Mouse (Mus musculus): ENCODE data around the gene Lgr4. TPM values are rescaled to one million over a fixed set of nuclear protein-coding genes. Genes with fewer than 3 reads are reported as not detected.

Lgr4 gene
- total and polyA plus RNA-seq, 2 experiments from 2014 or later = 10.9 to 49.7 TPM

GRCm38 (mm10) chr2:109922306-109922705 is 4.9 kb downstream of the Lgr4 start:
- Histone ChIP-seq H3K4me1 (ENCODE audit: control insufficient read depth, insufficient read depth) (peaks cover 34% of the 10 kb centered on the region), H3K9me3 (replicated peaks; ENCODE audit: control insufficient read depth, low read length) (no peaks in the 10 kb centered on the region), H3K4me2 (ENCODE audit: low read depth, low read length) (no peak overlapping the region), H3K36me3 (replicated peaks; ENCODE audit: control insufficient read depth, insufficient read depth, low read length) (peaks cover 7% of the 10 kb centered on the region; the same call in 1 of the 2 replicates), H3K27ac (ENCODE audit: low read depth) (no peak overlapping the region), H3K27me3 (ENCODE audit: control insufficient read depth, insufficient read depth, low read length) (no peaks in the 10 kb centered on the region), H3K4me3 (ENCODE audit: low read depth, low read length) (no peak overlapping the region), H3K9ac (replicated peaks; ENCODE audit: low read depth, low read length) (no peak overlapping the region)
- DNase-seq (ENCODE audit: low spot score) = no peak
- TF ChIP-seq CTCF (IDR thresholded peaks at IDR 0.05; ENCODE audit: low read depth) = no peak
- TF ChIP-seq EP300 (IDR thresholded peaks at IDR 0.05; ENCODE audit: low read depth) = no peak
- no peak for ATAC-seq (ENCODE audit: insufficient read depth, low read depth)
- 77% methylated on average over 3 of the region's 3 CpGs for WGBS

- Histone ChIP-seq H3K27me3 (ENCODE audit: control insufficient read depth, insufficient read depth, low read length) (no peaks in the 10 kb centered on the region), H3K4me3 (ENCODE audit: low read depth, low read length) (no peak overlapping the region), H3K4me1 (ENCODE audit: control insufficient read depth, insufficient read depth) (peaks cover 34% of the 10 kb centered on the region), H3K4me2 (ENCODE audit: low read depth, low read length) (no peak overlapping the region), H3K36me3 (replicated peaks; ENCODE audit: control insufficient read depth, insufficient read depth, low read length) (peaks cover 7% of the 10 kb centered on the region; the same call in 1 of the 2 replicates), H3K9me3 (replicated peaks; ENCODE audit: control insufficient read depth, low read length) (no peaks in the 10 kb centered on the region), H3K27ac (ENCODE audit: low read depth) (no peak overlapping the region), H3K9ac (replicated peaks; ENCODE audit: low read depth, low read length) (no peak overlapping the region)
- 75% methylated on average over 3 of the region's 3 CpGs for WGBS
- TF ChIP-seq CTCF (IDR thresholded peaks at IDR 0.05; ENCODE audit: low read depth) (no peak), EP300 (IDR thresholded peaks at IDR 0.05; ENCODE audit: low read depth) (no peak)
- ATAC-seq (ENCODE audit: insufficient read depth, low read depth) (no peak), DNase-seq (ENCODE audit: low spot score) (no peak)
Measured at GRCm38 (mm10) chr2:109923031-109923430, 5.6 kb downstream of the Lgr4 start.

GRCm38 (mm10) chr2:109923945-109924344 is 6.5 kb downstream of the Lgr4 start:
- DNase-seq (ENCODE audit: low spot score) (no peak), ATAC-seq (ENCODE audit: insufficient read depth, low read depth) (no peak)
- no peak overlapping the region for H3K4me3 ChIP-seq (ENCODE audit: low read depth, low read length)
- peaks cover 7% of the 10 kb centered on the region; the same call in 1 of the 2 replicates for H3K36me3 ChIP-seq (replicated peaks; ENCODE audit: control insufficient read depth, insufficient read depth, low read length)
- TF ChIP-seq EP300 (IDR thresholded peaks at IDR 0.05; ENCODE audit: low read depth) (no peak), CTCF (IDR thresholded peaks at IDR 0.05; ENCODE audit: low read depth) (no peak)
- H3K27ac ChIP-seq (ENCODE audit: low read depth) = no peak overlapping the region
- no peaks in the 10 kb centered on the region for H3K9me3 ChIP-seq (replicated peaks; ENCODE audit: control insufficient read depth, low read length)
- WGBS = 89% methylated on average over 3 of the region's 3 CpGs
- no peak overlapping the region for H3K9ac ChIP-seq (replicated peaks; ENCODE audit: low read depth, low read length)
- H3K4me1 ChIP-seq (ENCODE audit: control insufficient read depth, insufficient read depth) = peaks cover 29% of the 10 kb centered on the region
- no peaks in the 10 kb centered on the region for H3K27me3 ChIP-seq (ENCODE audit: control insufficient read depth, insufficient read depth, low read length)
- no peak overlapping the region for H3K4me2 ChIP-seq (ENCODE audit: low read depth, low read length)

- no peak overlapping the region for H3K9ac ChIP-seq (replicated peaks; ENCODE audit: low read depth, low read length)
- 94% methylated on average over 4 of the region's 4 CpGs for WGBS
- peaks cover 3% of the 10 kb centered on the region; the same call in 1 of the 2 replicates for H3K4me1 ChIP-seq (ENCODE audit: control insufficient read depth, insufficient read depth)
- no peak for ATAC-seq (ENCODE audit: insufficient read depth, low read depth)
- no peak overlapping the region for H3K4me3 ChIP-seq (ENCODE audit: low read depth, low read length)
- H3K36me3 ChIP-seq (replicated peaks; ENCODE audit: control insufficient read depth, insufficient read depth, low read length) = peaks cover 7% of the 10 kb centered on the region; the same call in 1 of the 2 replicates
- DNase-seq (ENCODE audit: low spot score) = no peak
- H3K9me3 ChIP-seq (replicated peaks; ENCODE audit: control insufficient read depth, low read length) = no peaks in the 10 kb centered on the region
- H3K27me3 ChIP-seq (ENCODE audit: control insufficient read depth, insufficient read depth, low read length) = no peaks in the 10 kb centered on the region
- TF ChIP-seq EP300 (IDR thresholded peaks at IDR 0.05; ENCODE audit: low read depth) = no peak
- no peak for TF ChIP-seq CTCF (IDR thresholded peaks at IDR 0.05; ENCODE audit: low read depth)
- no peak overlapping the region for H3K4me2 ChIP-seq (ENCODE audit: low read depth, low read length)
- no peak overlapping the region for H3K27ac ChIP-seq (ENCODE audit: low read depth)
Measured at GRCm38 (mm10) chr2:109926984-109927383, 9.5 kb downstream of the Lgr4 start.

- no peak for ATAC-seq (ENCODE audit: insufficient read depth, low read depth)
- DNase-seq (ENCODE audit: low spot score) = no peak
- Histone ChIP-seq H3K27ac (ENCODE audit: low read depth) (no peak overlapping the region), H3K4me3 (ENCODE audit: low read depth, low read length) (no peak overlapping the region), H3K9ac (replicated peaks; ENCODE audit: low read depth, low read length) (no peak overlapping the region), H3K36me3 (replicated peaks; ENCODE audit: control insufficient read depth, insufficient read depth, low read length) (peaks cover 7% of the 10 kb centered on the region; the same call in 1 of the 2 replicates), H3K27me3 (ENCODE audit: control insufficient read depth, insufficient read depth, low read length) (no peaks in the 10 kb centered on the region), H3K4me1 (ENCODE audit: control insufficient read depth, insufficient read depth) (peaks cover 8% of the 10 kb centered on the region; the same call in 1 of the 2 replicates), H3K9me3 (replicated peaks; ENCODE audit: control insufficient read depth, low read length) (no peaks in the 10 kb centered on the region), H3K4me2 (ENCODE audit: low read depth, low read length) (no peak overlapping the region)
- TF ChIP-seq EP300 (IDR thresholded peaks at IDR 0.05; ENCODE audit: low read depth) = no peak
- no peak for TF ChIP-seq CTCF (IDR thresholded peaks at IDR 0.05; ENCODE audit: low read depth)
- 84% methylated on average over 7 of the region's 7 CpGs for WGBS
Measured at GRCm38 (mm10) chr2:109927446-109927845, 10.0 kb downstream of the Lgr4 start.

GRCm38 (mm10) chr2:109927876-109928275 is 10.4 kb downstream of the Lgr4 start:
- TF ChIP-seq EP300 (IDR thresholded peaks at IDR 0.05; ENCODE audit: low read depth) (no peak), CTCF (IDR thresholded peaks at IDR 0.05; ENCODE audit: low read depth) (no peak)
- no peak for ATAC-seq (ENCODE audit: insufficient read depth, low read depth)

More at GRCm38 (mm10) chr2:109927876-109928275, 10.4 kb downstream of the Lgr4 start:
- Histone ChIP-seq H3K4me1 (ENCODE audit: control insufficient read depth, insufficient read depth) (peaks cover 12% of the 10 kb centered on the region; the same call in 1 of the 2 replicates), H3K4me3 (ENCODE audit: low read depth, low read length) (no peak overlapping the region), H3K9me3 (replicated peaks; ENCODE audit: control insufficient read depth, low read length) (no peaks in the 10 kb centered on the region), H3K36me3 (replicated peaks; ENCODE audit: control insufficient read depth, insufficient read depth, low read length) (peaks cover 7% of the 10 kb centered on the region; the same call in 1 of the 2 replicates), H3K27me3 (ENCODE audit: control insufficient read depth, insufficient read depth, low read length) (no peaks in the 10 kb centered on the region), H3K27ac (ENCODE audit: low read depth) (no peak overlapping the region), H3K4me2 (ENCODE audit: low read depth, low read length) (no peak overlapping the region), H3K9ac (replicated peaks; ENCODE audit: low read depth, low read length) (no peak overlapping the region)
- no peak for DNase-seq (ENCODE audit: low spot score)

Measured in heart, postnatal 0 days (tissue).